Mouse (Mus musculus) testis, postnatal 10 days (tissue): ENCODE data around the gene Cacna1d.

Experiments used
- DNase-seq: peaks from one replicate; pipeline ENCODE4 v3.0.0; 2021; ENCODE audit warnings: low spot score

The Cacna1d gene

DNA sequence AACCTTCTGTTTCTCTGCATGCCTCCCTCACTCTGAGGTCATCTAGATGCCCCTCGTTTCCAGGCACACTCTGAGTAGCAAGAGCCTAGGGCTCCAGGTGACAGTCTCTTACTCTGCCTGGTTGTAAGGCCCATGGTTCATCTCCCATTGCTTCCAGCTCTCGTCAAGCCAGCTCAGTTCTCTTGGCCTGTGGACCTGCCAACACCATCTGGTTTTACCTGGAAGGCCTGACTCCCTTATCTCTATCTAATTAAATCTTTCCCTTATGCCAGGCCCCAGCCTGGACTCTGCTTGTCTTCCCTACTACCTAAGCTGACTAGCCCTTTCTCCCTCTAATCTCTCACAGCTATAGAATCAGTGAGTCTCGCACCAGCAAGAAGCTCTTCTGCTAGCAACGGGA lies 124.2 kb downstream of the Cacna1d start:
- DNase-seq = no peak

GRCm38 (mm10) chr14:30365866-30366265 lies 125.4 kb downstream of the Cacna1d start:
- DNase-seq = no peak

GRCm38 (mm10) chr14:30363487-30364167 lies 127.6 kb downstream of the Cacna1d start:
- no peak for DNase-seq

DNA sequence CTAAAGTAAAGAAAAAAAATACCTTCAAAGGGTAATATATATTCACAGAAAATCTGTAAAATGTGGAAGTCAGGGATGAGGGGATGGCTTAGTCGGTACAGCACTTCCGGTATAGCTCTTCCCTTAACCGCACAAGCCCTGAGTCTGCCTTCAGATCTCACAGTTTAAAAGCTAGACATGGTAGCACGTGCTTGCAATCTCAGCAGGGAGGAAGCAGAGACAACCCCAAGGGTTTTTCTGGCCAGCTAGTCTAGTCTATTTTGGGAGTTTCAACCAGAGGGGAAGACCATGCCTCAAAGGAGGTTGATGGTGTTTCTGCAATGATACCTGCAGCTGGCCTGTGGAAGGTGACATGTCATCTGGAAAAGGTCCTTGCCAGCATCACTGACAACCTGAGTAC lies 128.9 kb downstream of the Cacna1d start:
- DNase-seq = no peak

DNA sequence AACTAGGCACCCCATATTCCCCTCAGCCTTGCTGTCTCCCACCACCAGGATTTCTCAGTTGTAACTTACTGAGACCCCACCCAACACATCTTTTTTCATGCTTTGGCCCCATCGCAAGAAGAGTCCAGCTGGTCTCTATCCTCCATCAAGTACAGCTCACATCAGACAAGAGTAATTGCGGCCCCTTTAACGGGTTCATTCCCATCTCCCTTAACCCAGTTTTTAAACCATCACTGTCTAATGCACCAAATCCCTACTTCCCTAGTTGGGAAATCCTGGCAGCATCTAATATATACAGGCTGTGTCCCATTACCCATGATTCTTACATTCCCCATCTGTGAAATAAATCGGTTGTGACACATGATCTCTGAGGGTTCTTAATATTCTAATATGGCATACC lies 130.8 kb downstream of the Cacna1d start:
- DNase-seq = no peak

- DNase-seq = no peak
These were observed 131.3 kb downstream of the Cacna1d start for GRCm38 (mm10) chr14:30360004-30360403.

DNA sequence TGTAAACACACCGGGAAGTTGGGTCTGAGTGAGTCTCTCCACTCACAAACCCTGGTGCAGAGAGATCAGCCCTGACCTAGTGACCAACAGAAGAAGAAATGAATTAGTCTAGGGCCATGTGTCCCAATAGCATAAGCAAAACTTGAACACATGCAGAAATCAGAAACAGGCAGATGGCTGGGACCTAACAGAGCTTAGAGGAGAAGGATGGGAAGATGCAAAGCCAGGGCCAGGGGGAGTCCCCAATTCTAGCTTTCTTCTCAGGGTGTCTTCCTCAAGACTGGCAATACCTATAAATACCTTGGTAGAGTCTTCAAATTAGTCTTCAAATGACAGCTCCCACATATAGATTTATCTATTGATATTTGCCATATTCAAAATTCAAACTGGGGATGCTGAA lies 133.2 kb downstream of the Cacna1d start:
- DNase-seq = no peak

GRCm38 (mm10) chr14:30356456-30356855 lies 134.8 kb downstream of the Cacna1d start:
- DNase-seq = peak; percentile 29

DNA sequence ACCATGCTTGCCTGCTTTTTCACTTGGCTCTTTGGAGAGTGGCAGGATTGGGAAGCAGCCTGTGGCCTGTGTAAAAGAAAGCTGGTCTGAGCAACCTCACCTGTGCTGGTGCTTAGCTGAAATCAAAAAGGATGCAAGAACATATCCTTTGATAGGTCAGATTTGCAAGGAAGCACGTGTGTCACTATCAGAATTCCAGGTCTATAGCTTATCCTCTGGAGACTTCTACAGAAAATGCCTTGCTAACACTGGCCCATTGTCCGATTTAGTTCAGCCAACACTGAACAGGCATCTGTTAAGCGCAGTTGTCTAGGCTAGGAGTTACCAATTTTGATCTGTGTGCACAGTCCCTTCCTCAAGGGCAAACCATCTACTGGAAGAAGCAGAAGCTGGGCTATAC lies 136.5 kb downstream of the Cacna1d start:
- peak; percentile 36 for DNase-seq

DNA sequence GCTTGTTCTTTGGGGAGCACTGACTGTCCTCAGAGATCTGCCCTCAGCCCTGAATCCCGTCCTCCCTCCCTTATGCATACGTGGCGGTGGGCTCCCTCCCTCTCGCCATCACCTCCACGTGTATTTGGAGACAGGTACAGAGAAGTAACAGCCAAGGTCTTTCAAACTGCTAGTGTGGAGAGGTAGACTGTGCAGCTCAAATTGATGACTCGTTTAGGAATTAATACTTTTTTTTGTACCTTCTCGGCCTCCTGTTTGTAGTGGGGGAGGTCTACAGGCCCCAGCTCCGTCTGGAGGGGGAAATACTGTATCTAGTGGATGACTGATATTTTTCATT lies 137.2 kb downstream of the Cacna1d start:
- DNase-seq = no peak

GRCm38 (mm10) chr14:30353291-30354126 lies 137.7 kb downstream of the Cacna1d start:
- DNase-seq = peak; percentile 73

DNA sequence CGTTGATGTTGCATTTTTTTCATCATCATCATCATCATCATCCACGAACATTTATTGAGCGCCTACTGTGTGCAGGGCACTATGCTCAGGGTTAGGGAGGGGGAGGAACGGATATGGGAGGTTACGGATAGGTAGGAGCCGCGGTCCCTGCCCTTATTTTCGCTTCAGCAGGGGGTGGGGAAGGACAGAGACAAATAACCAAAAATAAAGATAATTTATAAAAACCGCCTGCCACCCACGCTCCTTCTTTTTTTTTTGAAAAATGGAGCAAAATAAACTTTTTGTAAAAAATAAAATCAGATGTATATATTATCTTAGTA lies 138.3 kb downstream of the Cacna1d start:
- peak; percentile 40 for DNase-seq

- peak; percentile 53 for DNase-seq
These were observed 138.9 kb downstream of the Cacna1d start for GRCm38 (mm10) chr14:30352061-30352950.

DNA sequence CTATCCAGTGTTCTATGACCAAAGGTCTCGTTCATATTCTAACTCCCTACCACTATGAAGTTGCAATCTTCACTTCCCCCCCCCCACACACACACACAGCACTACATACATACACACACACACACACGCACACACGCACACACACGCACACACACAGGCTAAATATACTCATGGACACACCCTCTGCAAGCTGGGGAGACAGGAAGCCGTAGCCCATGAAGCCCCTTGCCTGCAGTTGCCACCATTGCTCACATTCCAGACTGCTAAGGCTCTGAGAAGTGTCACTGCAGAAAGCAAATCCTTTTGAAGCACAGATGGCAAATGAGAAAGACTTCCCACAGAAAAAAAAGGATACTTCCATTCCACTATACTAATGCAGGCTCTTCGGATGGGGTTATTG lies 141.0 kb downstream of the Cacna1d start:
- DNase-seq = peak; percentile 25

DNA sequence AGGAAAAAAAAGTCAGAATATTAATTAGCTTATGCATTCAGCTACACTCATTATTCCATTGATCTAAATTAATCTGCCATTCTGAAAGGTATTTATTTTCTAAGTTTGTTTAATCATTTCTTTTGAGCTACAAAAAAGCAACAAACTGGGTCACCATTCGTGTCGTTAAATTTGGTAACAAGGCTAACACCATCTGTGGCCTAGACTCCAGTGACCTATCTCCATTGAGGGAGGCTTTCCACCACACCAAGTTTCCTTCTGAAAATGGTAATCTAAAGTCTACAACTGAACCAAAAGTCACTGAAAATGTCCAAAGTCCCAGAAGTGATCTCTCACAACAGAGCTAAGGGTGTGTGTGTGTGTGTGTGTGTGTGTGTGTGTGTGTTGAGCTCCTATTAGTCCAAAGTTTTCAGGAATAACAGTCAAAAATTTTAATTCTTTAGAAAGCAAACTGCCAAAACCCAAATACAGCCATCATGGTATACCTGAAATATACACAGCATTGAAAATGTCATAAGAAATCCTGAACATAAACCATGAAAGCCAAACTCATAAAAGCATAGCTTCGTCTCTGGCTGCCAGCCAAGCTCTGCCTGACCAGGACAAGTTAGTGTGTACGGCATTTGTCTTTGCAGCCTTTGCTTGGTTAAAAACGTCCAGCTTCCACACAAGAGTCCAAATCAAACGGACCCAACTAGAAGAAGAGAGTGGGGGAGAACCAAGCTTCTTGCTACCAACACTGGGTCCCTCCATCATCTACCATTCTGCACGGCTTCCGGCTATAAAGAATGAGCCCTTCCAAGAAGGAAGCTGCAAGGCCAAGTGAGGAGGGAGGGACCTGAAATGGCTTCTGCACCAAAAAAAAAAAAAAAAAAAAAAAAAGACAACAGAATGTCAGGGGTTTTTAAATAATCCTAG lies 146.0 kb downstream of the Cacna1d start:
- DNase-seq = no peak

DNA sequence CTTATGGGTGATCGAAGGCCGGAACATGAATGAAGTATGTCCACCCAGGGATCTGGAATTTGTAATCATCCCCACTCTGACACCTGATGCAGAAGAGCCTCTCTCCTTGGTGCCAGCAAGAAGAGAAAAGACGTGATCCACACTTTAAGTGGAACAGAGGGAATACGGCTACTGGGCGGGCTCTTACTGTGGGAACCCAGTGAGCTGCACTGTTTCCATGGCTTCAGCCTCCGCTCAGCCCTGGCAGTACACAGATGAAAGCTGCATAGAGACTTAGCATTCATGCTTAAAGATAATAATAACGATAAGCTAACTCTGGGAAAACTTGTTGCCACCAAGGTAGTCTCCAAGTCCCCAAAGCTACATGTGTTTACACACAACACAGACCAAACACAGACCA lies 147.5 kb downstream of the Cacna1d start:
- DNase-seq = peak; percentile 17

- no peak for DNase-seq
These were observed 149.2 kb downstream of the Cacna1d start for GRCm38 (mm10) chr14:30341825-30342590.

GRCm38 (mm10) chr14:30340140-30340539 lies 151.1 kb downstream of the Cacna1d start:
- no peak for DNase-seq

DNA sequence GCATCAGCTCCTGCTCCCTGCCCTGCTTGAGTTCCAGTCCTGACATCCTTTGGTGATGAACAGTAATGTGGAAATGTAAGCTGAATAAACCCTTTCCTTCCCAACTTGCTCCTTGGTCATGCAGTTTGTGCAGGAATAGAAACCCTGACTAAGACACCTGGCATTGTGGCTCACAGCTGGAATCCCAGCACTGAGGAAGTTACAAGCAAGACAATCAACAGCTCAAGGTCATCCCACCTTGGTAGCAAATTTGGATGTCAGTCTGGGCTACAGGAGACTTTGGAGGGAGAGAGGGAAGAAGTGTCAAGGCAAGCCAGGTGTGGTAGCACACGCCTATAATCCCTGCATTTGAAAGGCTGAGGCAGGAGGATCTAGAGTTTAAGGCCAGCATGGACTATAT lies 159.4 kb downstream of the Cacna1d start:
- no peak for DNase-seq

- no peak for DNase-seq
These were observed 160.7 kb downstream of the Cacna1d start for GRCm38 (mm10) chr14:30330416-30331181.
